Mouse (Mus musculus) stomach, embryonic 15.5 days (tissue): ENCODE data around the gene Grik4. TPM values are rescaled to one million over a fixed set of nuclear protein-coding genes. Genes with fewer than 3 reads are reported as not detected.

Experiments
- ATAC-seq: fragments of 200-750 bp; cut with Nextera tagmentation; 2 replicates; pipeline ENCODE4 v1.8.0; 2017; ENCODE audit warnings: low read depth, moderate number of reproducible peaks, moderate TSS enrichment; ENCODE audit not compliant: insufficient read depth, low FRiP score
- H3K27ac ChIP-seq: fragments of 300-500 bp; sonication (generic); 2 replicates; pipeline ENCODE4 v1.5.1; 2015; ENCODE audit warnings: mild to moderate bottlenecking, inconsistent platforms
- H3K27me3 ChIP-seq: fragments of 300-500 bp; sonication (generic); replicated peaks from 2 replicates; pipeline ENCODE4 v1.6.1; 2015; ENCODE audit warnings: inconsistent platforms
- H3K36me3 ChIP-seq: fragments of 300-500 bp; sonication (generic); 2 replicates; pipeline ENCODE4 v1.6.1; 2015; ENCODE audit warnings: inconsistent platforms
- H3K4me1 ChIP-seq: fragments of 300-500 bp; sonication (generic); 2 replicates; pipeline ENCODE4 v1.6.1; 2015; ENCODE audit warnings: inconsistent platforms
- H3K4me2 ChIP-seq: fragments of 300-500 bp; sonication (generic); 2 replicates; pipeline ENCODE4 v1.6.1; 2015; ENCODE audit warnings: mild to moderate bottlenecking, inconsistent platforms
- H3K4me3 ChIP-seq: fragments of 300-500 bp; sonication (generic); replicated peaks from 2 replicates; pipeline ENCODE4 v1.5.1; 2015; ENCODE audit warnings: inconsistent platforms
- H3K9ac ChIP-seq: fragments of 300-500 bp; sonication (generic); 2 replicates; pipeline ENCODE4 v1.6.1; 2015; ENCODE audit warnings: inconsistent platforms
- H3K9me3 ChIP-seq: fragments of 300-500 bp; sonication (generic); 2 replicates; pipeline ENCODE4 v1.6.1; 2016; ENCODE audit warnings: inconsistent platforms
- WGBS: fragments of 180-500 bp; shearing (Covaris S2); methylation state at CpG from one replicate; pipeline ENCODE4 v1.1.7; 2015; 5-methylcytosine and 5-hydroxymethylcytosine counted together
- polyA plus RNA-seq: library from polyadenylated mRNA; unstranded; fragments of >200 nt; fragmentation: Nextera tagmentation; extraction: Ambion mirVana; gene quantifications from 2 replicates; pipeline ENCODE4 v1.2.1, GENCODE M21; 2015

Gene Grik4
- polyA plus RNA-seq, 1 experiment from 2014 or later = 1.1 TPM

DNA sequence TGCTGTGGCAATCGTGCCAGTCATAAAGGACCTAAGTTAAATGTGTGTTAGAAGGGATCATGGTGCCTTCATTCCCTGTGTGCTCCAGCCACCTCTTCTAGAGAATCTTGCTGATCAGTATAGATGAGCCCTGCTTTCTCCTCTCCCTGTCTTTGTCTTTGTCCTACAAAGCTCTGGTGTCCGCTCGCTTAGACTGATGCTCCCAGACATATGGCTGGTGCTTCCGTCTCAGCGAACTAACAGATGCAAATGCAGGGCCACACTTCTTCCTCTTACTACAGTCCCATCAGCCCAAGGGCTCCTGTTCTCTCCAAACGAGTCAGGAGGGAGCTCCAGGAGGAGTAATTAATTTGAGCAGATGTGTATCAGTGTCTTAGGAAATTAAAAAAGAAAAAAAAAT lies 71.4 kb downstream of the Grik4 start:
- no peaks in the 10 kb centered on the region for H3K36me3 ChIP-seq
- no peak overlapping the region for H3K27ac ChIP-seq
- H3K9ac ChIP-seq = no peak overlapping the region
- H3K9me3 ChIP-seq = no peaks in the 10 kb centered on the region
- no peak for ATAC-seq
- H3K4me2 ChIP-seq = no peak overlapping the region
- 79% methylated on average over 6 of the region's 6 CpGs for WGBS
- no peaks in the 10 kb centered on the region for H3K27me3 ChIP-seq
- no peak overlapping the region for H3K4me3 ChIP-seq
- no peaks in the 10 kb centered on the region for H3K4me1 ChIP-seq

DNA sequence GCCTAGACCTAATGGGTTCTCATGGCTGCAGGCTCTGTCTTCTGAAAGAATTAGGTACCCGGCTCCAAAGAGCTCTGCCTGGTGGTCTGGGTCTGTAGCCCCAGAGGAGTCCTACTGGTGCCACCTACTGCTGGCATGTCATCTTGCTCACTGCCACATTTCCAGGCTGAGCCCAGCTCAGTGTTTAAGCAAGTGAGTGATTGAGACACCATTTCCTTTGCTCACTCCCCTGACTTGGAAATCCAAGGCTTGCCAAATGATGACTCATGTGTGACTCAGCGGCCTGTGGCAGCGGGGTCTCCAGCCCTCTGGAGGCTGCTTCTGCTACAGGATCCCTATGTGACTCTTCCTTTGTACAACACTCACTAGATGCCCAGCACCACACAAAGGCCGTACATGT lies 72.6 kb downstream of the Grik4 start:
- H3K27me3 ChIP-seq = no peaks in the 10 kb centered on the region
- ATAC-seq = no peak
- 82% methylated on average over 4 of the region's 4 CpGs for WGBS
- H3K4me2 ChIP-seq = no peak overlapping the region
- H3K4me3 ChIP-seq = no peak overlapping the region
- no peaks in the 10 kb centered on the region for H3K36me3 ChIP-seq
- H3K27ac ChIP-seq = no peak overlapping the region
- H3K9me3 ChIP-seq = no peaks in the 10 kb centered on the region
- H3K4me1 ChIP-seq = no peaks in the 10 kb centered on the region
- H3K9ac ChIP-seq = no peak overlapping the region

DNA sequence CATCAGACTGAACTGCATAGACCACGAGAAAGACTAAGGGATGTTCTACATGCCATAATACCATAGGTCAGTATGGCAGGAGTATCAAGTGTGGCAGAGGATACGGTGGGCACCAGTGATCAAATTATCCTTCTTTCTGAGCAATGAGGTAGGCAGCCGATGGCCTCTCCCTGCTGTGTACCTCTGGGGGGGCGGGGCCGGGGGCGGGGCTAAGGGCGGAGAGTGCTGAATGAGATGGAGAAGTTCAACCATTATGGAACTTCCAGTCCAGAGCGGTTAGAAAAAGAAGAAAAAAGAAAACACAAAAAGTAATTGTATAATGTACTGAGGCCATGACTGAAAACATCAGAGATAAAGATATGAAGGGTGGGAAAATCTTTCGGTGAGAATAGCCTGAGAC lies 74.0 kb downstream of the Grik4 start:
- WGBS = 52% methylated on average over 9 of the region's 9 CpGs
- no peak overlapping the region for H3K4me2 ChIP-seq

DNA sequence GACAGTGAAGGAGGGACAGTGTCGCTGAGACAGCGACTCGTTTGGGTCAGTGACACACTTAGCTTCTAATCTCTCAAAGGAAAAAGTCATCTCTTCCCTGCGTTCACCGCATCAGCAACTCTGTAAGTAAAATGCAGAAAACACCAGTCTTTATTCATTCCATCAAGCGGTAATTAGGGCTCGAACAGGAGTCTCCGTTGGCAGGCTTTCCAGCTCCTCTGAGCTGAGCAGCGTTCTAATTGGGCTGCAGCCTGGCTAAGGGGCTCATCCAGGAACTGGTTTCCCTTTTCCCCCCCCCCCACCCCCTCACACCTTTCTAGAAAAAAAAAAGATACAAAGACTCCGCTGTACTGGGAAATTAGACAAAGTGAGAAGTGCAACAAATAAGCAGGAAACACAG lies 75.8 kb downstream of the Grik4 start:
- no peak for ATAC-seq
- Histone ChIP-seq H3K27ac (no peak overlapping the region), H3K9me3 (no peaks in the 10 kb centered on the region), H3K4me1 (peaks cover 14% of the 10 kb centered on the region), H3K4me2 (no peak overlapping the region), H3K9ac (no peak overlapping the region), H3K4me3 (no peak overlapping the region), H3K27me3 (no peaks in the 10 kb centered on the region), H3K36me3 (no peaks in the 10 kb centered on the region)
- 60% methylated on average over 10 of the region's 10 CpGs for WGBS

More for the DNA sequence above, 74.0 kb downstream of the Grik4 start:
- H3K4me3 ChIP-seq = no peak overlapping the region
- no peak for ATAC-seq
- no peaks in the 10 kb centered on the region for H3K36me3 ChIP-seq
- H3K27me3 ChIP-seq = no peaks in the 10 kb centered on the region
- H3K4me1 ChIP-seq = peaks cover 7% of the 10 kb centered on the region
- H3K9ac ChIP-seq = no peak overlapping the region
- no peaks in the 10 kb centered on the region for H3K9me3 ChIP-seq
- H3K27ac ChIP-seq = no peak overlapping the region

DNA sequence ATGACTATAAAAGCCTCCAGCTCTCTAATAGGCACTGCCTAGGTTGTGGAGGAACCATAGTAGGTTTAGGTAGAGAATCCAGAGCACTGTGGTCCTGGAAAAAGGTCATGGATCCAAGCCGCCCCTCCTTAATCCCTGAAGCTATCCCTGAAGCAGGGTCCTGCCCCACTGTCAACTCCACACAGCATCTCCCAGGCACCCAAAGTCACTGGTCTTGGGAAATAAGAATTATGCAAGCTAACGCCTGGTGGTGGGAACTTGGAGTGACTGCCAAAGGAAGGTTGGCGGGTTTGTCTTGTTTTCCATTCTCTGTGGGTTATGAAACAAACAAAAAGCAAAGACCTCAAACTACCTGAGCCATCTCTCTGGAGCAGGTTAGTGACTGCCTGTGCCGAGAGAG lies 77.6 kb downstream of the Grik4 start:
- Histone ChIP-seq H3K9ac (no peak overlapping the region), H3K4me2 (no peak overlapping the region), H3K4me3 (no peak overlapping the region), H3K9me3 (no peaks in the 10 kb centered on the region), H3K27me3 (no peaks in the 10 kb centered on the region), H3K4me1 (peaks cover 14% of the 10 kb centered on the region), H3K36me3 (no peaks in the 10 kb centered on the region), H3K27ac (no peak overlapping the region)
- no peak for ATAC-seq
- WGBS = 87% methylated on average over 4 of the region's 4 CpGs

DNA sequence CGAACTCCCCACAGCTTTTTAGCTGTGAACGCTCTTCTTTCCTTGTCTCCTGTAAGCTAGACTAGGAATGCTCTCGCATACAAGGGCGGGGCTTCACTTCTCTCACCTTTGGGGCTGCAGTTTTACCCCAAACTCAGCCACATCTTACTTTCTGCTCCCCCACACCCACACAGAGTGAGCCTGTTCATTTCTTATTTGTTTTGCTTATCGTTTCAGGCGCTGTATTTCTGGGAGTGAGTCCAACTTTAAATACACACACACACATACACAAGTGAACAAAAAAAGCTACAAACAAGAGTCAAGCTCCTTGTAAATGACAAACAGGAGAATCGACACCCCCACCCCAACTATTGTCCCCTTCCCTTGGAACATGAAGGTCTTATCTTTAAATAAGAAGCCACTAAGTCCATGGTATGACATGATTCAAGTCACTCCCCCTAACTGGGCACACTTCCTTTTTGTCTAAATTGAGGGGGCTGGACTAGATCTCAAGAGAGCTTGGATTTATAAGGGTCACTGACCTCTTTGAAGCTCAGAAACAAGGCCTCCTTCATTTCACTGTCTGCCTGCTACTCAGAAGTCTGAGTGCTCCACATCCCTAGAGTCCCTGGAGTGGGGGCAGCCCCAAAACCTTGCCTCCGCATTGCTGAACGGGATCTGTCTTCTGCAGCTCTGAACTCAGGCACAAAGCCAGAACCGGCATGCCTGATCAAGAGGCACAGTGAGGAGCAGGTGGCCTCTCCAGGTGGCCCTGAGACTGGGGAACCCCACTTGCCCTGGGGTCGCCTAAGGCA lies 79.1 kb downstream of the Grik4 start:
- peak overlapping the region; percentile 73 for H3K27ac ChIP-seq

DNA sequence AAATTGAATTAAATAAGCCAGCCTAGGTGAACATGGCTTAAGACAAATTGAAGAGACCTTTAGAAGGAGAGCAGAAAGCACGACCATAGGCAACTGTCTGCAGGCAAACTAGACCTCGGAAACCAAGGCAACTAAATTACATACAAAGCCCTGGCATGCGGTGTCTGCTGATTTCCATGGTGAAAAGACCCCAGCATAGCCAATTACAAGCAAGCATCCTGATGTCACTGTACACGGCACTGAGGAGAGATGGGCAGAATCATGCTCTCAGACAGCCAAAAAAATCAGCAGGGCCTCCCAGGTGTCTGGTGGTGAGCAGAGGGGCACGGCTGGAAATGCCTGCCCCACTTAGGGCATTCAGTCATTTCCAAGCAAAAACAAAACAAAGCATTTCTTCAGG lies 80.9 kb downstream of the Grik4 start:
- Histone ChIP-seq H3K4me1 (peaks cover 26% of the 10 kb centered on the region), H3K27me3 (no peaks in the 10 kb centered on the region), H3K4me3 (no peak overlapping the region), H3K9me3 (no peaks in the 10 kb centered on the region), H3K36me3 (no peaks in the 10 kb centered on the region), H3K4me2 (no peak overlapping the region), H3K9ac (no peak overlapping the region), H3K27ac (no peak overlapping the region)
- WGBS = 71% methylated on average over 5 of the region's 5 CpGs
- no peak for ATAC-seq

More for the DNA sequence above, 79.1 kb downstream of the Grik4 start:
- no peaks in the 10 kb centered on the region for H3K36me3 ChIP-seq
- H3K4me2 ChIP-seq = no peak overlapping the region
- WGBS = 31% methylated on average over 11 of the region's 11 CpGs
- no peak overlapping the region for H3K4me3 ChIP-seq
- H3K4me1 ChIP-seq = peaks cover 22% of the 10 kb centered on the region
- peak; percentile 68 for ATAC-seq
- H3K9me3 ChIP-seq = no peaks in the 10 kb centered on the region
- no peak overlapping the region for H3K9ac ChIP-seq
- no peaks in the 10 kb centered on the region for H3K27me3 ChIP-seq

DNA sequence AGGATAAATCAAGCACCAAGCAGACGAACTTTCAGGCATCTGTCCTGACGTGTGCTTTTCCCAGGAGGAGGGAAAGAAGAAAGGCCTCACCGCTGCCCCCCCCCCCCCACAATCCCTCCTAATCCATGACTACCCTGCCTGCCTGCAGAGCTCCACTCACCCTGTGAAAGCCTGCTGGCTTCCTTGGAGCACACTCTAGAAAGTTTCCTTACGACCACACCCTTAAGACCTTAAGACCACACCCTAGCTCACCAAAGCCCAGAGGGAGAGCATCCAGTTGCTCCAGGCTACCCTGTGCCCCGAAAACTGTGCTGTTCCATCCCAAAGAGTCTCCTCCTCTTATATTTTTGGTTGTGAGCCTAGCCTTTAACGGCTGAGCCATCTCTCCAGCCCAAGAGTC lies 82.6 kb downstream of the Grik4 start:
- no peak overlapping the region for H3K4me3 ChIP-seq
- no peak overlapping the region for H3K9ac ChIP-seq
- no peak overlapping the region for H3K4me2 ChIP-seq
- H3K27me3 ChIP-seq = no peaks in the 10 kb centered on the region
- no peak for ATAC-seq
- H3K36me3 ChIP-seq = no peaks in the 10 kb centered on the region
- H3K4me1 ChIP-seq = peaks cover 26% of the 10 kb centered on the region
- H3K9me3 ChIP-seq = no peaks in the 10 kb centered on the region
- 72% methylated on average over 6 of the region's 6 CpGs for WGBS
- H3K27ac ChIP-seq = no peak overlapping the region

DNA sequence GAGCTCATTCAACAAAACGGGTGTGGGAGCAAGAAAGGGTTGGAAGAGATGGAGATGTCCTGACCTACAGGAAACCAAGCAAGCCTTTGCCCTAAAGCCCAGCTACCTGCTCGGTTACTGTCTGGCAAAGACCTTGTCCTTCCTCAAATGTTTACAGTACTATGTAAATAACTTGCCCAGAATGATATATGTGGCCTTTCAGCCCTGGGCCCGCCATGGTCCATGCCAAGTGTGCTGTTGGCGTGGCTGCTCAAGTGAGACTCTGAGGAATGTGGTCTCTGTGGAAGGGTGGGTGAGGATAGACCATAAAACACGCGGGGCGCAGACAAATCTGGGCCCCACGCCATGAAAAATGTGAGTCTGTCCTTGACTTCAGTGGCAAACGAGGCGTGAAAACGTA lies 83.1 kb downstream of the Grik4 start:
- 50% methylated on average over 11 of the region's 11 CpGs for WGBS
- no peak for ATAC-seq
- peaks cover 26% of the 10 kb centered on the region for H3K4me1 ChIP-seq
- H3K4me3 ChIP-seq = no peak overlapping the region
- no peaks in the 10 kb centered on the region for H3K27me3 ChIP-seq
- H3K36me3 ChIP-seq = no peaks in the 10 kb centered on the region
- no peaks in the 10 kb centered on the region for H3K9me3 ChIP-seq
- H3K4me2 ChIP-seq = no peak overlapping the region
- no peak overlapping the region for H3K9ac ChIP-seq
- H3K27ac ChIP-seq = no peak overlapping the region

DNA sequence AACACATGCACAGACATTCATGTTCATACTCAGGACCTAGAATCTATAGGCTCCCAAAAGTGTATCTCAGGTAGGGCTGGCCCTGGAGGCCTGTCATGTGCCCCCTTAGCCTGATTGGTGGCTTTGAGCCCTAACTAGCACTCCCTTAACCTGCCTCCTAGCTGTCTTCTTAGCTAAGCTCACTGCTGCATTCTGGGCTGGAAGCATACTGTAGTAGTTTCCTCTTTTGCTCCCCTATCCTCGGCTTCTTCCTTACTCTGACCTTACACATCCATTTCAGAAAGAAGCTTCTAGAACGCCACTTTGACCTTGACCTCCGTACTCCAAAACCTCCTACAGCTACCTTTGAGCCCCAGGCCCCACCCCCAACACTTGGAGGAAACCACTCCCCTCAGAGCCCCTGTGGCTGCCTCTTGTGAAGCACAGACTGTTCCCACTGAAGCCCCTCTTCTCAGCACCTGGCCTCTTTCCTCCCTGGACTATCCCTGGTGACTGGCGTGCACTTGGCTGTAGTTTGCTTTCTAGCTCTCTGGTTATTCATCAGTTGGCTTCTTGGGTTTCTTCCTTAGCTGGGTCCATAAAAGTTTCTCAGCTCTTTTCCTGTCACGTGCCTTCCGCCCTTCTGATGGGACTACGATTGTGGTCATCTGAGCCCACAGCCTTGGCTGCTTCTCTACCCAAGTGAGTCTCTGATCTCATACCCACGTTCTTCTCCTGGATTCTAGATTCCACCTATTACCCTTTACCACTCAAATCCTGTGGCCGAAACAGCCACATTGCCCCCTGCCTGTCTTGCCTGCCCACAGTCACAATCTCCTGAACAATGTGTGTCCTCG lies 84.1 kb downstream of the Grik4 start:
- Histone ChIP-seq H3K9ac (no peak overlapping the region), H3K9me3 (no peaks in the 10 kb centered on the region), H3K27ac (no peak overlapping the region), H3K4me1 (peaks cover 18% of the 10 kb centered on the region), H3K36me3 (no peaks in the 10 kb centered on the region), H3K4me3 (no peak overlapping the region), H3K4me2 (no peak overlapping the region), H3K27me3 (no peaks in the 10 kb centered on the region)
- 72% methylated on average over 10 of the region's 10 CpGs for WGBS
- no peak for ATAC-seq

DNA sequence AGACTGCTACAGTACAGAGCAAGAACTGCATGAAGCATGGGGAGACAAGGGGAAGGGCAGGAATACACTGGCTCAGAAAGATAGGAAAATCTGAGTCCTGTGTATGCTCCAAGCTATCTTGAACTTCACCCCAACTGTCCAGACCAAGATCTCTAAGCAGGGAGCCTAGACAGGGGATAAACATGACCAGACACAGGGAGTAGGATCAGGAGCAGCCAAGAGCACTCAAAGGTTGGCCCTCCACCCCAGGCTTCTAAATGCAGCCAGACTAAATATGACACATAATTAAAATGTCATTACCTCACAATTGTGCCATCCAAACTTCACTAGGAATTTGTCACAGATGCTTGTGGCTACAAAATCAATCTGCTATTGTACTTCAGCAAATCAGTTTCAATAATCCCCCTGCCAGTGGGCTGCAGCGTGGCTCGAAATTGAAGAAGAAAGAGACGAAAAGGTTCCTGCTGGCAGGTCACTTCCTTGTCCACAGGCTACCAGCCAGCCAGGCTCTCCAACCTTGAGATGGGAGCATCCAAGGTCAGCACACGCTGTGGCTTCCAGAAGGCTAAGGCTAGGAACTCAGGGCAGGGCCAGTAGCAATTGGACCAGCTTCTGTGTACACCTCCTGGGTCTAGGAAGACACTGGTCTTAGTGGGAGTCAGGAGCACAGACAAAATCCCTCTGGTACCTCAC lies 85.1 kb downstream of the Grik4 start:
- no peaks in the 10 kb centered on the region for H3K27me3 ChIP-seq
- WGBS = 77% methylated on average over 4 of the region's 4 CpGs
- H3K9me3 ChIP-seq = no peaks in the 10 kb centered on the region
- no peak overlapping the region for H3K4me3 ChIP-seq
- H3K4me2 ChIP-seq = no peak overlapping the region
- no peaks in the 10 kb centered on the region for H3K36me3 ChIP-seq
- ATAC-seq = no peak
- no peak overlapping the region for H3K9ac ChIP-seq
- peaks cover 12% of the 10 kb centered on the region for H3K4me1 ChIP-seq
- H3K27ac ChIP-seq = no peak overlapping the region

DNA sequence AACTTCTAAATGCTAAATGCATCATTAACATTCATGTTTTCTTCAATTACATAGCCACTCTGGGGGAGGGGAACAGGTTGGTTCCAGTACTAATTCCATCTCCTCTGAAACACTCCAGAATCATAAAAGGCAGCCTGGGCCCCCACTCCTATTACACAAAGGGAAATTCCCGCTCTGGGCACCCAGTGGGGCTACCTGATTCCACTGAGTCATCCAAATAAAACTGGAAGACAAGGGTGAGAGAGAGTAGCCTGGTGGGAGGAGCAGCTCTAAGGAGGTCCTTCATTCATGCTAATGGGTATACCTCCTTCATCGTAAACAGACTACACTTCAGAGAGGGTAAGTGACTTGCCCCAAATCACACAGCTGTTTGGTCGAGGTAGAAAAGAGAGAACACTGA lies 85.7 kb downstream of the Grik4 start:
- no peaks in the 10 kb centered on the region for H3K36me3 ChIP-seq
- no peak overlapping the region for H3K4me3 ChIP-seq
- H3K9me3 ChIP-seq = no peaks in the 10 kb centered on the region
- no peak for ATAC-seq
- H3K27me3 ChIP-seq = no peaks in the 10 kb centered on the region
- 68% methylated on average over 3 of the region's 3 CpGs for WGBS
- H3K4me1 ChIP-seq = peaks cover 12% of the 10 kb centered on the region
- H3K9ac ChIP-seq = no peak overlapping the region
- no peak overlapping the region for H3K27ac ChIP-seq
- no peak overlapping the region for H3K4me2 ChIP-seq
